Mouse (Mus musculus) left cerebral cortex, postnatal 10 days (tissue): ENCODE measurements around the gene BC030500. TPM values are rescaled to one million over a fixed set of nuclear protein-coding genes. Genes with fewer than 3 reads are reported as not detected.
A peak's percentile ranks its signal among the peaks of the same experiment; 100 is the strongest.

Source experiments
- DNase-seq, 2 experiments: peaks; one replicate each; pipeline ENCODE4 v3.0.0; 2021 to 2022; ENCODE audit warnings: low spot score in 2 of 2, mixed read lengths in 1 of 2; ENCODE audit errors: extremely low spot score in 1 of 2
- intact Hi-C: fragments of 180-260 bp; cut with DNase I; formaldehyde crosslinking; loops from one replicate; pipeline ENCODE4 v1.15.1; 2025
- total RNA-seq, 2 experiments: library from RNA; stranded (reverse); gene quantifications; 2 replicates each; pipeline ENCODE4 v1.2.3; 2021

BC030500 gene
- 10 to 100 TPM in 1 of 2 experiments, 1 to 10 TPM in 1; 10.0 to 12.2 TPM for total RNA-seq

GRCm38 (mm10) chr8:58911677-58912076 lies at the start of gene BC030500:
TSS of gene BC030500 (plus strand) at chr8:58911755.
- intact Hi-C loops: no loop called here
- DNase-seq: no peak

GRCm38 (mm10) chr8:58886405-58886804 lies 25.1 kb upstream of the BC030500 start:
- intact Hi-C loops: no loop called here
- no peak for DNase-seq

- no peak for DNase-seq
- intact Hi-C loops: no loop called here
These were observed 21.0 kb upstream of the BC030500 start for GRCm38 (mm10) chr8:58890591-58890990.

- intact Hi-C loops: no loop called here
- DNase-seq: no peak
These were observed 15.6 kb upstream of the BC030500 start for GRCm38 (mm10) chr8:58895960-58896359.

GRCm38 (mm10) chr8:58904465-58904864 lies 7.1 kb upstream of the BC030500 start:
- no peak for DNase-seq
- intact Hi-C loops: no loop called here

GRCm38 (mm10) chr8:58912196-58912839 lies 763 bp downstream of the BC030500 start, which contains the start of gene Galntl6:
TSS of gene Galntl6 (minus strand) at chr8:58912640.
- peak; percentile 28 to 64 for DNase-seq
- intact Hi-C loops: no loop called here

- peak in 1 of 2 experiments; percentile 45 for DNase-seq
- intact Hi-C loops: no loop called here
These were observed 1.5 kb downstream of the BC030500 start for GRCm38 (mm10) chr8:58912840-58913639.

- DNase-seq: no peak
- intact Hi-C loops: no loop called here
These were observed 2.0 kb downstream of the BC030500 start for GRCm38 (mm10) chr8:58913640-58913968.

- no peak for DNase-seq
- intact Hi-C loops: no loop called here
These were observed 3.6 kb downstream of the BC030500 start for GRCm38 (mm10) chr8:58915142-58915541.

- no peak for DNase-seq
- intact Hi-C loops: no loop called here
These were observed 19.5 kb downstream of the BC030500 start for GRCm38 (mm10) chr8:58931066-58931465.

- intact Hi-C loops: no loop called here
- DNase-seq: no peak
These were observed 32.2 kb downstream of the BC030500 start for GRCm38 (mm10) chr8:58943773-58944172.

GRCm38 (mm10) chr8:58957195-58957739 lies 45.7 kb downstream of the BC030500 start:
- DNase-seq: no peak
- intact Hi-C loops: no loop called here

Other genes starting within 250 kb of the BC030500 start
- 10 to 100 TPM; 47.6 to 48.8 TPM for gene Galntl6, start 885 bp downstream of the BC030500 start, total RNA-seq